Mouse (Mus musculus) small intestine, adult 10 weeks (tissue): ENCODE data around the gene Atm. TPM values are rescaled to one million over a fixed set of nuclear protein-coding genes. Genes with fewer than 3 reads are reported as not detected.

Experiments
- polyA plus RNA-seq: library from polyadenylated mRNA; stranded (reverse); fragments of 350-450 nt; fragmentation: Illumina TruSeq; extraction: RNeasy Lipid Tissue Mini Kit (QIAGEN cat#74804); gene quantifications from one replicate; pipeline ENCODE4 v1.2.3, GENCODE M21; 2014; ENCODE audit warnings: low replicate concordance

Gene Atm
- 5.1 TPM for polyA plus RNA-seq

GRCm38 (mm10) chr9:53536558-53537320, at the start of gene Atm, which contains the start of gene Npat:
Atm (minus strand) TSS chr9:53536740.
Npat (plus strand) TSS chr9:53537047.

GRCm38 (mm10) chr9:53402291-53402711, 134.2 kb downstream of the Atm start, which contains the start of gene 4930550C14Rik:
4930550C14Rik (plus strand) TSS chr9:53402325.

Other genes with a start within 250 kb of the Atm start
- 19.7 TPM for gene Exph5, start 235.1 kb downstream of the Atm start, polyA plus RNA-seq
- 16.3 TPM for gene Kdelc2, start 152.7 kb downstream of the Atm start, polyA plus RNA-seq
- 0.59 TPM for gene 4930550C14Rik, start 134.4 kb downstream of the Atm start, polyA plus RNA-seq
- gene Npat, start 307 bp upstream of the Atm start, polyA plus RNA-seq, result 17.1 TPM
- 144 TPM for gene Acat1, start 73.6 kb upstream of the Atm start, polyA plus RNA-seq
- 52.2 TPM for gene Cul5, start 133.3 kb upstream of the Atm start, polyA plus RNA-seq
- 1.7 TPM for gene Rab39, start 169.5 kb upstream of the Atm start, polyA plus RNA-seq
- 45.6 TPM for gene Slc35f2, start 234.8 kb upstream of the Atm start, polyA plus RNA-seq